Mouse (Mus musculus): Measurements from ENCODE around the gene Gm38392.
"Not testable (repeated sequence)": the region's sequence is repeated elsewhere in the genome, so short reads cannot be mapped to it uniquely, and the experiment has no call there.

The Gm38392 gene

DNA sequence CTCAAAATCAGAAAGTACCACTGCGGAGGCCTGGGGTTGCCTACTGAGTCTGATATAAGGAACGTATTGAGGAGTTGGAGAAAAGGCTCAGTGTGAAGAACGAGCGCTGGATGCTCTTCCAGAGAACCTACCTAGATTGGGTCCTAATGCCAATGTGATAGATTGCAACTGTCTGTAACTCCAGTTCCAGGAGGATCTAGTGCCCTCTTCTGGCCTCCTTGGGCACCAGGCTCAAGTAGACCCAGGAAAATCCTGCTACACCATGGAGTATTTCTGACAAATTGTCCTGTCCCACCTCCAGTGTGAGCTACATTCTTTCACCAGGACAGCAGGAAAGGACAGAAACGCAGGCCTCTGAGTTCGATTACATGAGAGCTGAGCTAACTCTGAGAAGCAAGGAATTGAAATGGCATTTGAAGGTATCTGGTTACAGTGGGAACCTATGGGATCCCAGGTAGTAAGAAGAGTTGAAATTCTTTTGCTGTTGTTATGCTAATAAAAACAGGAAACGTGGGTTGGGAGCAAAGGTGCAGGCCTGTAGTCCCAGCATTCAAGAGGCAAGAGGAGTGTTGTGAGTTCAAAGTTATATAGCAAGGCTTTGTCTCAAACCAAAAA, 10.4 kb downstream of the Gm38392 start:
- no peak for DNase-seq (ENCODE audit: low spot score)

- DNase-seq (ENCODE audit: low spot score) = no peak
Observed at GRCm38 (mm10) chr3:88276121-88276520, 10.9 kb downstream of the Gm38392 start.

- no peak for DNase-seq (ENCODE audit: low spot score)
Observed at GRCm38 (mm10) chr3:88274002-88274401, 13.0 kb downstream of the Gm38392 start.

DNA sequence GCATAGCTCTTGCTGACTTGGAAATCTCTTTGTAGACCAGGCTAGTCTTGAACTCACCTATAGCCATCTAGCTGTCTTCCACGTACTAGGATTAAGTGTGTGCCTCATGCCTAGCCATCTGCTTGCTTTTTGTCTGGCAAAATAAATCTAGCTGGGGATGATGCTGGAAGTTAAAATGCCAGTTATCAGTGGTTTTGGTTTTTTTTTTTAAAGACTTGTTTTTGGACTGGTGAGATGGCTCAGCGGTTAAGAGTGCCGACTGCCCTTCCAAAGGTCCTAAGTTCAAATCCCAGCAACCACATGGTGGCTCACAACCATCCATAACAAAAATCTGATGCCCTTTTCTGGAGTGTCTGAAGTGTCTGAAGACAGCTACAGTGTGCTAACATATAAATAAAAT, 15.2 kb downstream of the Gm38392 start:
- no peak for DNase-seq (ENCODE audit: low spot score)

- not testable (repeated sequence) for DNase-seq (ENCODE audit: low spot score)
Observed at GRCm38 (mm10) chr3:88271298-88271697, 15.7 kb downstream of the Gm38392 start.

DNA sequence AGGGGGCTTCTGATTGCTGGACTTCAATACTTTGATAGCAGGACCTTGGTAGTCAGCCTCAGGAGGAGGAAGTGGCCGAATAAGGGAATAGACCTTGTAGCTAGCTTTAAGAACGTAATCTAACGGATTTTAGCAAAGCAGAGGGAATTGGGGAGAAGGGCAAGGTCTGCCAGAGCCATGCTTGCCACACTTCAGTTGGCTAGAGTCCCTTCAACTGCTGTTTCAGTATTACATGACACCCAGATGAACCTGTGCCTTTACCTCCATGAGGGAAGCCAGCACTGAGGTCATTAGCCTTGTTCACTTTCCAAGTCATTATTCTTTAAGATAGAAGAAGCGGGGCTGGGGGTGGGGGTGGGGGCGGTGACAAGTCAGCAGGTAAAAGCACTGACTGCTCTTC, 18.0 kb downstream of the Gm38392 start:
- no peak for DNase-seq (ENCODE audit: low spot score)

DNA sequence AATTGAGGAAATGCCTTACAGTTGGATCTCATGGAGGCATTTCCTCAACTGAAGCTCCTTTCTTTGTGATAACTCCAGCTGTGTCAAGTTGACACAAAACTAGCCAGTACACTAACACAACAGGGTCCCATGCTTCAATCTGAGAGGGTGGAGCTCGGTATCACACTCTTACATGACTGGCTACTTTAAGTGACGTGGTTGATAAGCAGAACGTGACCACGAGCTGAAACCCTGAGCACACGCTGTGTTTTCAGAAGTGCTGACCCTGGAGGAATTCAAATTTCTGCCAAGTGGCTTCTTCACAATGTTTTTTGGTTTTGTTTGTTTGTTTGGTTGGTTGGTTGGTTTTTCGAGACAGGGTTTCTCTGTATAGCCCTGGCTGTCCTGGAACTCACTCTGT, 19.0 kb downstream of the Gm38392 start:
- DNase-seq (ENCODE audit: low spot score) = not testable (repeated sequence)

GRCm38 (mm10) chr3:88262346-88262745, 24.7 kb downstream of the Gm38392 start:
- no peak for DNase-seq (ENCODE audit: low spot score)

DNA sequence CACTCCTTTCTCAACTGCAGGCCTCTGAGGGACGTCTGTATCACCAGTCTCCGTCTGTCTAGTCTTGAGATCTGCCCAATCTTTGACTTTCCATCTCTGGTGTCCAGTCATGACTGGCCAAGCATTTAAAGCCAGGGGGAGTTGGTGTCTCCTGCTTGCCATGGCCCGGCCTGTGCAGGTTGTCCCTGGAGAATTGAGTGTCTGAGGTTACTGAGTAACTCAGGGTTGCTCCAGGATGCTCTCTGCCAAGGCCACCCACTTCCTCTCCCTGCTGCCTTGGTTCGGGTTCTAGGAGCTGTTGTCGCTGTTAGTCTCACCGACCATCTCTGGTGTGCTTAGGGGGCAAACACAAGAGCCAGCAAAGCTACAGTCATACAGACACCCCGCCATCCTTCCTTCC, 30.6 kb downstream of the Gm38392 start:
- no peak for DNase-seq (ENCODE audit: low spot score)

DNA sequence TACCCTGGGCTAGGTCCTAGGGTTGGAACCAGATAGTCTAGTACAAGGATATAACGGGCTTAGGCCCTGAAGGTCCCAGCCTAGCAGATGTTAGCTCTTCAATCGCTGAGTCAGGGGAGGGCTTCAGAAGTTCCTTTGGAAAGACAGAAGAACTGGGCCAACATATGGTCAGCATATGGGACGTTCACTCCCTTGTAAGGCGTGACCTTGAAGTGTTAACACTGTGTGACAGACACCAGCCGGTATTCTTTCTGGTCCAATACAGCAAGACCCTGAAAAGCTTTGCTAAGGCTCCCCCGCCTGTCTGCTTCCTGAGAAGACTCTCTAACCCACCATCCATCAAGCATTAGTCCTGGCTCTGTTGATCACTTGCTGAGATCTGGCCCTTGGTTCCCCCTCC, 31.1 kb downstream of the Gm38392 start:
- DNase-seq (ENCODE audit: low spot score) = no peak

DNA sequence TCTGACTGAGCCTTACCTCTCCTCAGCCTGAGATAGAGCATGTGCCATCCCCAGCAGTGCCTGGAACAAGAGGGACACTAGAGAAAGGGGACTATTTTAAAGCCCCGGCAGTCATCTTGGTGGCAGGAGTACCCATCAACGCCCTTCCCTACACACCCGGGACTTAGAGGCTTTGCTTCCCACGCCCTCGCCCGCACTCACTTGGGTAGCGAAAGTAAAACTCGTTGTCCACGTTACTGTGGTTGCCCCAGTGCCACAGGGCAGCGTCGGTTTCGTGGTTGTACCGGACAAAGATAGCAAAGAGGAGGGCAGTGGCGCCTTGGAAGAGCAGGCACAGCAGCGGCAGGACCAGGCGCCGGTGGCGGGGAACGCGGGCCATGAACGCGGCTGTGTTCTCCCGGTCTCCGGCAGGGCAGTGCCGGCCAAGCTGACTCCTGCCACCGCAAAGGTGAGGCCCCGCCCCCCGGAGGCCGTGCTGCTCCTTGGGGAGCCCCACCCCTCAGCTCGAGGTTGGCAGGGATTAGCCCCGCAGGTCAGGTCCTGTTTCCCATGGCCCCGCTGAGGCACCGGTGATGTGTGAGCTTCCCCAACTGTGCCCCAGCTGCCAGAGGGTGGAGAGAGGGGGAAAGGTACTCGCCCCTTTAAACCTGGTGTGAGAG, 32.6 kb downstream of the Gm38392 start, which contains the start of gene Rhbg:
Rhbg (minus strand) TSS at position 442 of the 659 bp plus-strand sequence.
- no peak for DNase-seq (ENCODE audit: low spot score)

GRCm38 (mm10) chr3:88252739-88253138, 34.3 kb downstream of the Gm38392 start:
- DNase-seq (ENCODE audit: low spot score) = no peak

GRCm38 (mm10) chr3:88248406-88248805, 38.6 kb downstream of the Gm38392 start:
- no peak for DNase-seq (ENCODE audit: low spot score)

GRCm38 (mm10) chr3:88247666-88248065, 39.3 kb downstream of the Gm38392 start:
- no peak for DNase-seq (ENCODE audit: low spot score)

- DNase-seq (ENCODE audit: low spot score) = peak; percentile 56
Observed at GRCm38 (mm10) chr3:88245811-88246210, 41.2 kb downstream of the Gm38392 start.

- DNase-seq (ENCODE audit: low spot score) = no peak
Observed at GRCm38 (mm10) chr3:88244071-88244470, 42.9 kb downstream of the Gm38392 start.

DNA sequence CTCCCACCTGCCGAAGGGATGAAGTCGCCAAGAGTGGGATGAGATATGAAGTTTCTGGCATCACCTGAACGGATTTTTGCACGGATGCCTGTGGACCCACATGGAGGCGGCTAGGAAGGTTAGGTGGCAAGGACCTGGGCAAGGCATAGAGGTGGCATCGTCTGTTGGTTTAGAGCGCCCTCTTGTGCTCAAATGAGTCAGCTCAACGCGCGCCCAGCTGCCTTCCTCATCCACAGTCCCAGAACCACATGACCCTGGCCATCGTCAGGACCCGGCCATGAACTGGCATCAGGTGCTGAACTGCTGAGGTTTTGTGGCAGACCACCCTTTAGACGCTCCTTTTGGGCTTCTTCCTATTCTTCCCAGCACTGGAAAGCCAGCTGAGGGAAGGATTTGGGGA, 44.5 kb downstream of the Gm38392 start:
- peak; percentile 53 for DNase-seq (ENCODE audit: low spot score)

DNA sequence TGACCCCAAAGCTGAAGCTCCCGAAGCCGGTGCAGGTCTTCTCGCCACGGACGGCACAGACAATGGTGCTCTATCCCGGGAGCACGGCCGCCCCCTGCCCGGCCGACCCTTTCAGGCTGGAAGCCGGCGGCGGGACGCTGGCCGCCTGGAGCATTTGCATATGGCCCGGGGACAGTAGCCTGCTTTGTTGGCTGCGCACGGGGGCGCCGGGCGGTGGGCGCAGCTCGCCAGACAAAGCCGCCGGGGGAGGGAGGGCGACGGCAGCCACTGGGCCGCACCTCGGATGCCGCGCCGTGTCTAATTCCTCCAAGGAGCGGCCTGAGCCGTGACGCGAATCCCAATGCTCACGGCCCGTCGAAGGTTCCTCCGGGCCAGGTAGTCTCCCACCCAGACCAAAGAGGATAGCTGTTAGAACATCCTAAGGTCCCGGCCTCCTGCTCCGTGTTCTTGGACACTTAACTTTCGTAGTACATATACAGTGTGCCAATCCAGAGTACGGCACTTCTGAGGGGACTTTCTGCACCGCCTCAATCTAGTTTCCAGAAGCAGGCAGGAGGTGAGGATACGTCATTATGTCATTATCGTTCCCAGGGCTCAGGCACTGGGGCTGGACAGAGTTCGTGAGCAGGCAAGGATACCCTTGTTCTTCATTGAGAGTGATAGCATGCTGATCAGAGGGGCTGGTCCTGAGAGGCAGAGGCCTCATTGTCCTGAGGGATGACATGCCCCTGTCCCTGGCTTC, 45.8 kb downstream of the Gm38392 start:
- no peak for DNase-seq (ENCODE audit: low spot score)

DNA sequence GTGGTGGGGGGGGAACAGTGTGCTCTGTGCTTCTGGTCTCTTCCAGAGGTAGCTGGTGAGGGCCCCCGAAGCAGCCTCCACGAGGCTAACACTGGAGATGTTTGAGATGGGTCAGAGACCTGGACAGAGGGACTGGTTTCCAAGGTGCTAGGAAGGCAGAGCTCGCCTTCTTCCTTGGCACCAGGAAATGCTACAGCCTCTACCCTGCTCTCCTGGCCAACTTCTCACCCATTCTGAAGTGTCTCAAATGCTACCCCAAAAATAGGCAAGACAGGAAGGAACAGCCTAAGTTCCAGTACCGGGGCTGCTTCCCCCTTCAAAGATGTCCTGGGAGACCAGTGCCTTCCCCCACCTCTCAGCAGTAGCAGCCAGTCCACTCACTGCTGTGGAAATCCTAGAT, 47.6 kb downstream of the Gm38392 start:
- no peak for DNase-seq (ENCODE audit: low spot score)

DNA sequence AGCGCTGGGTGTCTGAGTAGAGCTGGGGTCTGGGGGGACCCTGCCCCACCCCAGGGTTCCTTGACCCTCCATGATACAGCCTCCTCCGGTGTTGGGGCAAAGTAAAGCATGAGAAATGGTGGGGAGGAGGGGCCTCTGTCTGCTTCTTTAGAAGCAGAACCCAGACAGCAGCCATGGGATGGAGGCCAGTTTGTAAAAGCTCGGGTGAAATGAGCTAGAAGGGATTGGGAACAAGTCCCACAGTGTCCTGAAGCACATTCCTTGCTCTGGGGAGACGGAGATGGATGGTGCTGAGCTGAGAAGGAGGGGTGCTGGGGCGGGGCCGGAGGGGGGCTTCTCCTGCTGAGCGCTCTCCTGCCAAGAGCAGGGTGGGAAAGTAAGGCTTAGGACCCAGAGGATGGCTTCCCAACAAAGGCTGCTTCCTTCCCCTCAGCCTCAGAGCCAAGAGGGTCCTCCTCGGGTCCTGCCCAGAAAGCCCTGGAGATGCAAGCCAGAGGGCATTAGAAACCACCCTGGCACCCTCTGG, 48.1 kb downstream of the Gm38392 start:
- no peak for DNase-seq (ENCODE audit: low spot score)

GRCm38 (mm10) chr3:88237556-88238194, 49.3 kb downstream of the Gm38392 start:
- no peak for DNase-seq (ENCODE audit: low spot score)

DNA sequence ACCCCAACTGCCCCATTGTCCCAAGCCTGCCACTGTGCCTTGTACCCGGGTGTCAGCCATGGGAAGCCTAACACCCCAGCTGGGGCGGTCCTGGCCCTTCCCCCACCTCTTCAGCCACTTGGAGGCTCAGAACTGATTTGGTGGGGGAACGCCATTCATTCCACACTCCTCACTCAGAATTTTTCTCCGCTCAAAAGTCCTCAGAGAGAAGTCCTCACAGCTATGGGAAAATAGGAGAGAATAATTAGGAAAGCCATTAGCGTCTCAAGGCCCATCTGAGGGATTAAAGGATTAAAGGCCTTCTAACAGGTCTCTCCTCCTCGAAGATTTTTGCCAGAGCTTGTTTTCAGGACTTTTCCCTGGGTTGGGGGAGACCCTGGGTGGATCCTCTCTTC, 49.9 kb downstream of the Gm38392 start:
- DNase-seq (ENCODE audit: low spot score) = no peak

- DNase-seq (ENCODE audit: low spot score) = no peak
Observed at GRCm38 (mm10) chr3:88235616-88236015, 51.4 kb downstream of the Gm38392 start.

Data from spleen, adult 12 weeks (tissue).